Mouse (Mus musculus) ES-E14 (cell line): ENCODE data around the gene Zscan4d.
"Not testable (repeated sequence)": the region's sequence is repeated elsewhere in the genome, so short reads cannot be mapped to it uniquely, and the experiment has no call there.

Source experiments
- CHD2 ChIP-seq: IDR thresholded peaks from 2 replicates; pipeline ENCODE4 v1.6.1; 2014; ENCODE audit warnings: mild to moderate bottlenecking, low read depth, low read length, inconsistent platforms
- ZNF384 ChIP-seq: IDR thresholded peaks from 2 replicates; pipeline ENCODE4 v1.6.1; 2012; ENCODE audit warnings: low read depth, low read length, inconsistent platforms

DNA sequence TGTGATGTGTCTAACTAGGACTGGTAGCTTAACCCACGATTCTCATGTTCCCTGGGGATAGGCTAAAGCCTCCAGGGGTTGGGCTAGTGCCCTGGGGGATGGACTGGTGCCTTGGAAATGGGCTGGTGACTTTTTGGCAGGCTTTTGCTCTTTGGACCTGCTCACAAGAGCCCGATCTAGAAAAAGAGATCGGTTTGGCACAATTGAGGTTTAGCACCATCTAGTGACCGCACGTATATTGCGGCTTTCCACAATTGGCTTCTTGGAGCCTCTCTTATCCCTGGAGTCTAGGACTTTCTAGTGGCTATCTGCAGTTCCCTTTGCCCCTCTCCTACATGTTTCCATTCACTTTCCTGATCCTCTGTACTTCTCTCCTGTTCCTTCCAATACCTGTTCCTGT is 7.9 kb downstream of the Zscan4d start:
- TF ChIP-seq ZNF384, CHD2: not testable (repeated sequence)
